In the genomic region with DNA sequence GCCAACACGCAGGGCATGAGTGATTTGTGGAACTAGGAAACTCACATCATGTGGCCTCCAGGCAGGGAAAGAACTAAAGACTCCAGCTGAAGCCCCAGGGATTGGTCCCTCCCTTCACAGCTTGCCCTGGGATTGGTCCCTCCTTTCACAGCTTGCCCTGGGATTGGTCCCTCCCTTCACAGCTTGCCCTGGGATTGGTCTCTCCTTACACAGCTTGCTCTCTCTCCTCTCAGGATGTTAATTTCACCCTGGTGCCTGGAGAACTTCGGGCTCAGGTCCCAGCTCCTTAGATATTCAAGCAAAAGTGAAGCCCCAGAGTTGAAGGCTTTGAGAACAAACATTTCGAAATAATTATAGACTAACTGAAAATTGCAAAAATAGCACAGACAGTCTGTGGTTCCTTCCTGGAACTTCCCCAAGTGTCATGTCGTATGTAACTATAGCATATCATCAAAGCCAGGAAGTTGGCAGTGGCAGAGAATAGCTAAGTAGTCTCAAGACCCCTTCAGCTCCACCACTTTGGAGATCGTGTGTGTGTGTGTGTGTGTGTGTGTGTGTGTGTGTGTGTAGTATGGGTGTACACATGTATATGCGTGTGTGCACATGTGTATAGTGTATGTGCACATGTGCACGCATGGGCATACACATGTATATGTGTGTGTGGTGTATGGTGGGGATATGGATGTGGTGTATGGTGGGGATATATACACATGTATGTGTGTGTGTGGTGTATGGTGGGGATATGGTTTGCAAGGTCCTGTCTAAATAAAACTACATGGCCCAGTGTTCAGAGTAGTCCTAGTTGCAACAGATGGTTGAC, we compare ENCODE assay signal across 7 mouse cellular contexts. TPM values are rescaled to one million over a fixed set of nuclear protein-coding genes. Genes with fewer than 3 reads are reported as not detected.
A peak's percentile ranks its signal among the peaks of the same experiment; 100 is the strongest.
DNase-seq lines count a peak whose midpoint lies in the region; ATAC-seq lines count a peak whose summit lies in the region.

No protein-coding gene starts in this region.

- no peaks in the 10 kb centered on the region for H3K27me3 ChIP-seq in midbrain, embryonic 14.5 days (ENCODE audit: control insufficient read depth, insufficient read depth, low read length)
- no peaks in the 10 kb centered on the region for H3K27me3 ChIP-seq in midbrain, embryonic 11.5 days (ENCODE audit: control insufficient read depth, insufficient read depth, low read length)
- no peaks in the 10 kb centered on the region for H3K27me3 ChIP-seq in embryonic facial prominence, embryonic 10.5 days (replicated peaks; ENCODE audit: low read depth, poor library complexity, severe bottlenecking)
- H3K27me3 ChIP-seq in kidney, embryonic 15.5 days = no peaks in the 10 kb centered on the region
- H3K27me3 ChIP-seq in liver, embryonic 13.5 days = no peaks in the 10 kb centered on the region

- H3K9ac ChIP-seq in midbrain, embryonic 14.5 days (replicated peaks; ENCODE audit: low read length) = no peak overlapping the region
- H3K9ac ChIP-seq in midbrain, embryonic 11.5 days (ENCODE audit: low read length) = no peak overlapping the region
- no peak overlapping the region for H3K9ac ChIP-seq in kidney, embryonic 15.5 days
- H3K9ac ChIP-seq in liver, embryonic 13.5 days = no peak overlapping the region

- no peaks in the 10 kb centered on the region for H3K9me3 ChIP-seq in midbrain, embryonic 14.5 days (ENCODE audit: control insufficient read depth, low read length)
- no peaks in the 10 kb centered on the region for H3K9me3 ChIP-seq in midbrain, embryonic 11.5 days (ENCODE audit: control insufficient read depth, low read length)
- no peaks in the 10 kb centered on the region for H3K9me3 ChIP-seq in embryonic facial prominence, embryonic 10.5 days
- no peaks in the 10 kb centered on the region for H3K9me3 ChIP-seq in kidney, embryonic 15.5 days (replicated peaks)
- no peaks in the 10 kb centered on the region for H3K9me3 ChIP-seq in liver, embryonic 13.5 days (replicated peaks)

- 72% methylated on average over 7 of the region's 7 CpGs for WGBS in midbrain, embryonic 14.5 days
- 69% methylated on average over 7 of the region's 7 CpGs for WGBS in midbrain, embryonic 11.5 days
- WGBS in embryonic facial prominence, embryonic 10.5 days = 68% methylated on average over 7 of the region's 7 CpGs
- 61% methylated on average over 7 of the region's 7 CpGs for WGBS in kidney, embryonic 15.5 days
- WGBS in liver, embryonic 13.5 days (ENCODE audit: insufficient replicate concordance) = 44% methylated on average over 7 of the region's 7 CpGs

- no peak overlapping the region for H3K4me3 ChIP-seq in midbrain, embryonic 14.5 days (replicated peaks; ENCODE audit: low read depth, low read length)
- H3K4me3 ChIP-seq in midbrain, embryonic 11.5 days (ENCODE audit: low read depth, low read length) = no peak overlapping the region
- H3K4me3 ChIP-seq in embryonic facial prominence, embryonic 10.5 days = no peak overlapping the region
- H3K4me3 ChIP-seq in kidney, embryonic 15.5 days (replicated peaks) = no peak overlapping the region
- H3K4me3 ChIP-seq in liver, embryonic 13.5 days (replicated peaks) = no peak overlapping the region

- no peaks in the 10 kb centered on the region for H3K4me1 ChIP-seq in midbrain, embryonic 14.5 days (ENCODE audit: control insufficient read depth, insufficient read depth, low read length)
- H3K4me1 ChIP-seq in midbrain, embryonic 11.5 days (ENCODE audit: control insufficient read depth, insufficient read depth, low read length) = no peaks in the 10 kb centered on the region
- H3K4me1 ChIP-seq in embryonic facial prominence, embryonic 10.5 days = no peaks in the 10 kb centered on the region
- H3K4me1 ChIP-seq in kidney, embryonic 15.5 days = peaks cover 7% of the 10 kb centered on the region; the same call in 1 of the 2 replicates
- H3K4me1 ChIP-seq in liver, embryonic 13.5 days (replicated peaks) = no peaks in the 10 kb centered on the region; the same call in 1 of the 2 replicates

- no peak overlapping the region for H3K4me2 ChIP-seq in midbrain, embryonic 14.5 days (ENCODE audit: low read length)
- no peak overlapping the region for H3K4me2 ChIP-seq in midbrain, embryonic 11.5 days
- no peak overlapping the region for H3K4me2 ChIP-seq in kidney, embryonic 15.5 days
- no peak overlapping the region for H3K4me2 ChIP-seq in liver, embryonic 13.5 days

- no peaks in the 10 kb centered on the region for H3K36me3 ChIP-seq in midbrain, embryonic 14.5 days (ENCODE audit: control insufficient read depth, insufficient read depth, low read length)
- H3K36me3 ChIP-seq in midbrain, embryonic 11.5 days (ENCODE audit: control insufficient read depth, insufficient read depth, low read length) = no peaks in the 10 kb centered on the region
- no peaks in the 10 kb centered on the region for H3K36me3 ChIP-seq in embryonic facial prominence, embryonic 10.5 days (replicated peaks)
- no peaks in the 10 kb centered on the region for H3K36me3 ChIP-seq in kidney, embryonic 15.5 days
- no peaks in the 10 kb centered on the region for H3K36me3 ChIP-seq in liver, embryonic 13.5 days

- no peak for ATAC-seq in midbrain, embryonic 14.5 days (ENCODE audit: low FRiP score, low TSS enrichment)
- no peak for ATAC-seq in midbrain, embryonic 11.5 days (ENCODE audit: low FRiP score)
- peak; percentile 70 for ATAC-seq in kidney, embryonic 15.5 days (replicated peaks; ENCODE audit: low FRiP score)
- ATAC-seq in liver, embryonic 13.5 days (ENCODE audit: low read depth) = 0 out of 2 replicates have a peak, but pooled peaks have one; percentile 43

- H3K27ac ChIP-seq in midbrain, embryonic 14.5 days (replicated peaks; ENCODE audit: low read depth, low read length) = no peak overlapping the region
- H3K27ac ChIP-seq in midbrain, embryonic 11.5 days (ENCODE audit: low read depth, low read length) = no peak overlapping the region
- H3K27ac ChIP-seq in embryonic facial prominence, embryonic 10.5 days (replicated peaks) = no peak overlapping the region
- H3K27ac ChIP-seq in kidney, embryonic 15.5 days = no peak overlapping the region
- no peak overlapping the region for H3K27ac ChIP-seq in liver, embryonic 13.5 days

- DNase-seq in midbrain, embryonic 14.5 days = peak; percentile 32
- no peak for DNase-seq in midbrain, embryonic 11.5 days (ENCODE audit: low spot score, missing footprints)
- peak; percentile 25 for DNase-seq in embryonic facial prominence, embryonic 10.5 days (ENCODE audit: low spot score)
- DNase-seq in liver, embryonic 13.5 days = no peak
- peak; percentile 35 for DNase-seq in right cerebral cortex, adult 18-20 months
- DNase-seq in cerebellum, adult 11-12 months = no peak

RNA-seq across cellular contexts. Expression of gene Drc7, which starts 17.6 kb away (rescaled TPM):
- polyA plus RNA-seq in midbrain, embryonic 14.5 days (2014; fragmentation: Nextera tagmentation; extraction: Ambion mirVana) = 1.2 TPM in 2 replicates
- 0.14 TPM in 1 of 2 replicates, not detected in the other for polyA plus RNA-seq in midbrain, embryonic 11.5 days (2014; fragmentation: Nextera tagmentation; extraction: Ambion mirVana)
- polyA plus RNA-seq in embryonic facial prominence, embryonic 10.5 days (2016; fragmentation: Nextera tagmentation; extraction: Ambion mirVana) = 0.10 and 0.15 TPM in 2 replicates
- not detected in 2 replicates for polyA plus RNA-seq in kidney, embryonic 15.5 days (2015; fragmentation: Nextera tagmentation; extraction: Ambion mirVana)
- polyA plus RNA-seq in liver, embryonic 13.5 days (2015; fragmentation: Nextera tagmentation; extraction: Ambion mirVana) = 0.19 and 0.21 TPM in 2 replicates

RNA-seq across cellular contexts. Expression of gene Adgrg3, which starts 19.8 kb away (rescaled TPM):
- polyA plus RNA-seq in midbrain, embryonic 14.5 days (2014; fragmentation: Nextera tagmentation; extraction: Ambion mirVana) = 0.24 and 1.3 TPM in 2 replicates
- 2.6 and 2.8 TPM in 2 replicates for polyA plus RNA-seq in midbrain, embryonic 11.5 days (2014; fragmentation: Nextera tagmentation; extraction: Ambion mirVana)
- 3.1 and 3.5 TPM in 2 replicates for polyA plus RNA-seq in embryonic facial prominence, embryonic 10.5 days (2016; fragmentation: Nextera tagmentation; extraction: Ambion mirVana)
- polyA plus RNA-seq in kidney, embryonic 15.5 days (2015; fragmentation: Nextera tagmentation; extraction: Ambion mirVana) = 4.8 TPM in 2 replicates
- polyA plus RNA-seq in liver, embryonic 13.5 days (2015; fragmentation: Nextera tagmentation; extraction: Ambion mirVana) = 5.5 and 6.0 TPM in 2 replicates

RNA-seq across cellular contexts. Expression of gene Katnb1, which starts 43.7 kb away (rescaled TPM):
- polyA plus RNA-seq in midbrain, embryonic 14.5 days (2014; fragmentation: Nextera tagmentation; extraction: Ambion mirVana) = 42.4 and 46.1 TPM in 2 replicates
- 27.8 and 30.9 TPM in 2 replicates for polyA plus RNA-seq in midbrain, embryonic 11.5 days (2014; fragmentation: Nextera tagmentation; extraction: Ambion mirVana)
- polyA plus RNA-seq in embryonic facial prominence, embryonic 10.5 days (2016; fragmentation: Nextera tagmentation; extraction: Ambion mirVana) = 30.5 and 33.3 TPM in 2 replicates
- 27.6 and 29.7 TPM in 2 replicates for polyA plus RNA-seq in kidney, embryonic 15.5 days (2015; fragmentation: Nextera tagmentation; extraction: Ambion mirVana)
- 14.8 and 15.4 TPM in 2 replicates for polyA plus RNA-seq in liver, embryonic 13.5 days (2015; fragmentation: Nextera tagmentation; extraction: Ambion mirVana)

Comparison
In these comparisons a context has a peak if more than half of its experiments do, and no peak if none do; other contexts are left out.
1. DNase-seq: peak in midbrain, embryonic 14.5 days (single experiment), embryonic facial prominence, embryonic 10.5 days (single experiment) and right cerebral cortex, adult 18-20 months (single experiment); none in midbrain, embryonic 11.5 days (single experiment), liver, embryonic 13.5 days (single experiment) and cerebellum, adult 11-12 months (single experiment).
2. ATAC-seq: peak in kidney, embryonic 15.5 days (single experiment) and liver, embryonic 13.5 days (single experiment); none in midbrain, embryonic 14.5 days (single experiment) and midbrain, embryonic 11.5 days (single experiment).